Mouse (Mus musculus) liver, embryonic 11.5 days (tissue): ENCODE results near the gene Hcrtr1. TPM values are rescaled to one million over a fixed set of nuclear protein-coding genes. Genes with fewer than 3 reads are reported as not detected.

Experiments used
- ATAC-seq: fragments of 200-750 bp; cut with Nextera tagmentation; replicated peaks from 2 replicates; pipeline ENCODE4 v1.8.0; 2017; ENCODE audit warnings: moderate number of reproducible peaks, mild to moderate bottlenecking, moderate TSS enrichment, moderate library complexity; ENCODE audit not compliant: low FRiP score
- DNase-seq: peaks from one replicate; pipeline ENCODE4 v3.0.0-alpha.2; 2017; ENCODE audit warnings: low spot score
- H3K27ac ChIP-seq: fragments of 300-500 bp; sonication (generic); 2 replicates; pipeline ENCODE4 v1.5.1; 2014; ENCODE audit warnings: mild to moderate bottlenecking, low read depth, low read length, control low read depth
- H3K27me3 ChIP-seq: fragments of 300-500 bp; sonication (generic); replicated peaks from 2 replicates; pipeline ENCODE4 v1.6.1; 2014; ENCODE audit warnings: low read length, mixed read lengths; ENCODE audit not compliant: control insufficient read depth, insufficient read depth
- H3K36me3 ChIP-seq: fragments of 300-500 bp; sonication (generic); 2 replicates; pipeline ENCODE4 v1.6.1; 2014; ENCODE audit warnings: mild to moderate bottlenecking, low read length, moderate library complexity, mixed read lengths; ENCODE audit not compliant: control insufficient read depth, insufficient read depth
- H3K4me1 ChIP-seq: fragments of 300-500 bp; sonication (generic); replicated peaks from 2 replicates; pipeline ENCODE4 v1.6.1; 2014; ENCODE audit warnings: low read length, mixed read lengths; ENCODE audit not compliant: control insufficient read depth, insufficient read depth
- H3K4me2 ChIP-seq: fragments of 300-500 bp; sonication (generic); 2 replicates; pipeline ENCODE4 v1.6.1; 2014; ENCODE audit warnings: mild to moderate bottlenecking, control low read depth, moderate library complexity
- H3K4me3 ChIP-seq: fragments of 300-500 bp; sonication (generic); 2 replicates; pipeline ENCODE4 v1.5.1; 2014; ENCODE audit warnings: low read depth, low read length, control low read depth
- H3K9ac ChIP-seq: fragments of 300-500 bp; sonication (generic); 2 replicates; pipeline ENCODE4 v1.6.1; 2014; ENCODE audit warnings: low read depth, low read length, control low read depth
- H3K9me3 ChIP-seq: fragments of 300-500 bp; sonication (generic); 2 replicates; pipeline ENCODE4 v1.6.1; 2016; ENCODE audit warnings: low read length, inconsistent platforms, mixed read lengths; ENCODE audit not compliant: control insufficient read depth
- WGBS: fragments of 180-500 bp; shearing (Covaris S2); extraction: QIAGEN DNeasy Blood & Tissue Kit; methylation state at CpG from one replicate; pipeline ENCODE4 v1.1.7; 2014; 5-methylcytosine and 5-hydroxymethylcytosine counted together
- polyA plus RNA-seq: library from polyadenylated mRNA; unstranded; fragments of >200 nt; fragmentation: Nextera tagmentation; extraction: Ambion mirVana; gene quantifications from 2 replicates; pipeline ENCODE4 v1.2.1, GENCODE M21; 2014

Hcrtr1 gene
- polyA plus RNA-seq, 1 experiment from 2014 or later, result 0.12 TPM

- Histone ChIP-seq H3K9me3 (no peaks in the 10 kb centered on the region), H3K4me3 (no peak overlapping the region), H3K4me2 (no peak overlapping the region), H3K27me3 (peaks cover 19% of the 10 kb centered on the region), H3K27ac (no peak overlapping the region), H3K9ac (no peak overlapping the region), H3K36me3 (no peaks in the 10 kb centered on the region), H3K4me1 (peaks cover 3% of the 10 kb centered on the region; the same call in 1 of the 2 replicates)
- ATAC-seq, result no peak
- 54% methylated on average over 6 of the region's 6 CpGs for WGBS
- no peak for DNase-seq
Observed at GRCm38 (mm10) chr4:130133399-130133798, 5.8 kb downstream of the Hcrtr1 start.

GRCm38 (mm10) chr4:130131448-130132105 is 7.6 kb downstream of the Hcrtr1 start:
- Histone ChIP-seq H3K4me1 (peaks cover 3% of the 10 kb centered on the region; the same call in 1 of the 2 replicates), H3K36me3 (no peaks in the 10 kb centered on the region; the same call in 1 of the 2 replicates), H3K9ac (no peak overlapping the region), H3K4me2 (no peak overlapping the region), H3K4me3 (no peak overlapping the region), H3K9me3 (no peaks in the 10 kb centered on the region), H3K27ac (no peak overlapping the region), H3K27me3 (peaks cover 7% of the 10 kb centered on the region)
- no peak for ATAC-seq
- DNase-seq, result no peak
- 81% methylated on average over 7 of the region's 7 CpGs for WGBS

GRCm38 (mm10) chr4:130130641-130131350 is 8.4 kb downstream of the Hcrtr1 start:
- H3K9ac ChIP-seq, result no peak overlapping the region
- WGBS, result 63% methylated on average over 13 of the region's 13 CpGs
- ATAC-seq, result no peak
- no peak overlapping the region for H3K27ac ChIP-seq
- H3K4me1 ChIP-seq, result peaks cover 3% of the 10 kb centered on the region; the same call in 1 of the 2 replicates
- DNase-seq, result no peak
- no peak overlapping the region for H3K4me2 ChIP-seq
- no peaks in the 10 kb centered on the region for H3K9me3 ChIP-seq
- peaks cover 2% of the 10 kb centered on the region; the same call in 1 of the 2 replicates for H3K36me3 ChIP-seq
- H3K4me3 ChIP-seq, result no peak overlapping the region
- peaks cover 7% of the 10 kb centered on the region; the same call in 1 of the 2 replicates for H3K27me3 ChIP-seq

- 82% methylated on average over 10 of the region's 10 CpGs for WGBS
- no peak overlapping the region for H3K27ac ChIP-seq
- no peak for ATAC-seq
Observed at GRCm38 (mm10) chr4:130130082-130130481, 9.1 kb downstream of the Hcrtr1 start.

GRCm38 (mm10) chr4:130128907-130129306 is 10.3 kb downstream of the Hcrtr1 start:
- H3K27ac ChIP-seq, result no peak overlapping the region
- ATAC-seq (0 out of 2 replicates have a peak, but pooled peaks have one; percentile 39), DNase-seq (no peak)
- WGBS, result 53% methylated on average over 5 of the region's 5 CpGs
- no peak overlapping the region for H3K4me3 ChIP-seq
- peaks cover 3% of the 10 kb centered on the region; the same call in 1 of the 2 replicates for H3K4me1 ChIP-seq
- no peaks in the 10 kb centered on the region for H3K27me3 ChIP-seq
- H3K9ac ChIP-seq, result no peak overlapping the region
- H3K4me2 ChIP-seq, result no peak overlapping the region
- no peaks in the 10 kb centered on the region for H3K9me3 ChIP-seq
- H3K36me3 ChIP-seq, result peaks cover 4% of the 10 kb centered on the region; the same call in 1 of the 2 replicates

More at GRCm38 (mm10) chr4:130130082-130130481, 9.1 kb downstream of the Hcrtr1 start:
- no peak overlapping the region for H3K4me3 ChIP-seq
- H3K36me3 ChIP-seq, result peaks cover 4% of the 10 kb centered on the region; the same call in 1 of the 2 replicates
- no peak for DNase-seq
- 0 out of 2 replicates have a peak, but pooled peaks cover 2% of the 10 kb centered on the region for H3K27me3 ChIP-seq
- no peaks in the 10 kb centered on the region for H3K9me3 ChIP-seq
- no peak overlapping the region for H3K4me2 ChIP-seq
- peaks cover 3% of the 10 kb centered on the region; the same call in 1 of the 2 replicates for H3K4me1 ChIP-seq
- no peak overlapping the region for H3K9ac ChIP-seq

- Histone ChIP-seq H3K27me3 (no peaks in the 10 kb centered on the region), H3K9ac (no peak overlapping the region), H3K36me3 (peaks cover 8% of the 10 kb centered on the region; the same call in 1 of the 2 replicates), H3K9me3 (no peaks in the 10 kb centered on the region), H3K4me3 (no peak overlapping the region), H3K27ac (no peak overlapping the region), H3K4me2 (no peak overlapping the region), H3K4me1 (peaks cover 3% of the 10 kb centered on the region; the same call in 1 of the 2 replicates)
- 75% methylated on average over 5 of the region's 5 CpGs for WGBS
- ATAC-seq, result no peak
- DNase-seq, result no peak
Observed at GRCm38 (mm10) chr4:130125935-130126334, 13.2 kb downstream of the Hcrtr1 start.

GRCm38 (mm10) chr4:130125164-130125563 is 14.0 kb downstream of the Hcrtr1 start:
- H3K4me2 ChIP-seq, result no peak overlapping the region
- H3K4me1 ChIP-seq, result peaks cover 3% of the 10 kb centered on the region; the same call in 1 of the 2 replicates
- no peaks in the 10 kb centered on the region for H3K9me3 ChIP-seq
- no peak overlapping the region for H3K27ac ChIP-seq
- no peak for DNase-seq
- no peak overlapping the region for H3K4me3 ChIP-seq
- 88% methylated on average over 6 of the region's 6 CpGs for WGBS
- ATAC-seq, result no peak
- peaks cover 8% of the 10 kb centered on the region; the same call in 1 of the 2 replicates for H3K36me3 ChIP-seq
- H3K27me3 ChIP-seq, result no peaks in the 10 kb centered on the region
- no peak overlapping the region for H3K9ac ChIP-seq

GRCm38 (mm10) chr4:130124110-130124509 is 15.0 kb downstream of the Hcrtr1 start:
- peaks cover 8% of the 10 kb centered on the region; the same call in 1 of the 2 replicates for H3K36me3 ChIP-seq
- no peak overlapping the region for H3K4me3 ChIP-seq
- peaks cover 3% of the 10 kb centered on the region; the same call in 1 of the 2 replicates for H3K4me1 ChIP-seq
- H3K4me2 ChIP-seq, result no peak overlapping the region
- DNase-seq, result no peak
- H3K9ac ChIP-seq, result no peak overlapping the region
- H3K27me3 ChIP-seq, result no peaks in the 10 kb centered on the region
- H3K9me3 ChIP-seq, result no peaks in the 10 kb centered on the region
- 80% methylated on average over 4 of the region's 4 CpGs for WGBS
- H3K27ac ChIP-seq, result no peak overlapping the region
- ATAC-seq, result no peak
